Mouse (Mus musculus) megakaryocyte progenitor cell, adult 5-6 weeks (primary cell): Measurements from ENCODE around the gene Grm5. TPM values are rescaled to one million over a fixed set of nuclear protein-coding genes. Genes with fewer than 3 reads are reported as not detected.

Source experiments
- ATAC-seq: replicated peaks from 2 replicates; pipeline ENCODE4 v1.8.0; 2016; ENCODE audit warnings: mild to moderate bottlenecking, moderate TSS enrichment, inconsistent platforms; ENCODE audit not compliant: poor library complexity
- total RNA-seq, 2 experiments: library from RNA; stranded (forward) in 1 of 2; stranded (reverse) in 1 of 2; fragments of 157-497, 149-512 nt in 1 of 2; fragments of 200-1000 nt in 1 of 2; gene quantifications; 2 replicates each; pipeline versions ENCODE4 v1.2.3 to v1.2.4; 2015 to 2017

Grm5 gene
- total RNA-seq, 2 experiments from 2014 or later = not detected

DNA sequence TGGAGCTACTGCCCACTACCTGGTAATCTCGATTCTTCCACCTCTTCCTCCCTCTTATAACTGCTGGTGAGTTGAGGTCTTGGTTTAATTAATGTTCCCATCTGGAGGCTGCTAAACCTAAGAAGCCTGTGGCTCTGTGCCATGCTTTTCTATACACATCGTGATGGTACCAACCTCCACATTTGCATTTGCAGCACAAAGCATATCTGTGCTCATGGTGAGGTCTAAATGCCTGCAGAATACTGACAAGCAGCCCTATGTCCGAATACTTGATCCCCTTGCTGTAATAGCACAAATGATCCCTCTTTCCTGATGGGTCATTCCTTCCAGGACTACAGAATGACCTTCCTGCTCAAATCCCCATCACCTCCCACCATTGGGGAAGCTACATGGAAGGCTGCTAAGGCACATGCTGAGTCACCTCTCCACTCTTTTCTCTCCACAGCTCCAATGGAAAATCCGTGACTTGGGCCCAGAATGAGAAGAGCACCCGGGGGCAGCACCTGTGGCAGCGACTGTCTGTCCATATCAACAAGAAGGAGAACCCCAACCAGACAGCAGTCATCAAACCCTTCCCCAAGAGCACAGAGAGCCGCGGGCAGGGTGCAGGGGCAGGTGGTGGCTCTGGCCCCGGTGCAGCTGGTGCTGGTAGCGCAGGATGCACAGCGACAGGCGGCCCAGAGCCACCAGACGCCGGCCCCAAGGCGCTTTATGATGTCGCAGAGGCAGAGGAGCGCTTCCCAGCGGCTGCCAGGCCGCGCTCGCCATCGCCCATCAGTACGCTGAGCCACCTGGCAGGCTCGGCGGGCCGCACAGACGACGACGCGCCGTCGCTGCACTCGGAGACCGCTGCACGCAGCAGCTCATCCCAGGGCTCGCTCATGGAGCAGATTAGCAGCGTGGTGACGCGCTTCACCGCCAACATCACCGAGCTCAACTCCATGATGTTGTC lies 545.8 kb downstream of the Grm5 start:
- peak; percentile 66 for ATAC-seq

- ATAC-seq = 0 out of 2 replicates have a peak, but pooled peaks have one; percentile 3
These were observed 546.5 kb downstream of the Grm5 start for GRCm38 (mm10) chr7:88130488-88130849.

- no peak for ATAC-seq
These were observed 575.7 kb downstream of the Grm5 start for GRCm38 (mm10) chr7:88159542-88160241.

DNA sequence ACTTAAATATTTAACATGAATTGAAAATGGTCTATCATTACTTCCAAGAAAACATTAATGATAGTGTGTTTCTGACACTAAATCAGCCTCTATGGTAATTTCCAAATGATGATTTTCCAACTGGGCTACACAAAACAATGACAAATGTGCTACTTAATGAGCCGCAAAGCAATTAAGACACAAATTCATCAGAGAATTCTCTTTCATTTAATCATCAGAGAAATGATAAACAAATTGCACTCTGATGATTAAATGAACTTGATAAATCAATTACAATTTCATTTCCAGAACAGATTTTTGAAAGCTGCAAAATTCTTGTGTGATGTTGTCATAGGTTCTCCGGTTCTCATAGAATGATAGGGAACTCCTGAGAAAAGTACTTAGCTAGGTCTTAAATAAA lies 577.6 kb downstream of the Grm5 start:
- ATAC-seq = no peak

Other genes with a start within 250 kb of the Grm5 start
- gene Tyr, start 90.7 kb upstream of the Grm5 start, total RNA-seq (2015) = not detected in 2 replicates
- not detected in 2 replicates for gene Tyr, start 90.7 kb upstream of the Grm5 start, total RNA-seq (2017)